Mouse (Mus musculus): ENCODE results near the gene Fcgr4.

The Fcgr4 gene

GRCm38 (mm10) chr1:171016676-171017356, 1.9 kb upstream of the Fcgr4 start:
- no peak for DNase-seq

DNA sequence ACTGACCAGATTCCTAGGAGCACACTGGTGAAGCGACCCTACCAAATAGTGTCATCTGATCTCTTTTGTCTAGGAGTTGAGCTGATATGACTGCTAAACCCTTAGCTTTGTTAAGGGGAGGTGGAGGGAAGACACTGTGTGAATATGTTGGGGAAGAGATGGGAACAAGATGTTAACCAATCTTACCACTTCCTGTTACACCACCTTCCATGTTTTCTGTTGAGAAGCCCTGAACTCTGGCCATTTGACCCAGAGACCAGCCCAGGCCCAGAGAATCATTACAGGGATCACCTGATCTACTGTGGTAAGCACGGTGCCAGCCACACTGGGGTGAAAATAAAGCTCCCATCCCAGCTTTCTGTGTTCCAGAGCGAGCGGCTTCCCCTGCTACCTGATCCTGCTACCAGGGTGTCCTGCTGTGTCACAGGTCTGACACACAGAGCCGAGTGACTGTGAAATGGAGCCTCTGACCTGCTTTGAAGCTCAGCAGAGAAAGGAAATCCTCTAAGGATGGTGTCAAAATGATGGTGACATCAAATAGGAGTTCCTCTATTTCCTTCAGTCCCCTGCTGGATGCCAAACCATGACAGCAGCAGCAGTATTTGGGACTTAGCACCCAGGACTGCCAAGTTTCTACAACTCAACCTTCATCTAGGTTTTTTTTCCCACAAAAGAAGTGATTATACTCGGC, 1.1 kb upstream of the Fcgr4 start:
- no peak for DNase-seq

- no peak for DNase-seq
These were observed 711 bp downstream of the Fcgr4 start for GRCm38 (mm10) chr1:171019311-171019950.

DNA sequence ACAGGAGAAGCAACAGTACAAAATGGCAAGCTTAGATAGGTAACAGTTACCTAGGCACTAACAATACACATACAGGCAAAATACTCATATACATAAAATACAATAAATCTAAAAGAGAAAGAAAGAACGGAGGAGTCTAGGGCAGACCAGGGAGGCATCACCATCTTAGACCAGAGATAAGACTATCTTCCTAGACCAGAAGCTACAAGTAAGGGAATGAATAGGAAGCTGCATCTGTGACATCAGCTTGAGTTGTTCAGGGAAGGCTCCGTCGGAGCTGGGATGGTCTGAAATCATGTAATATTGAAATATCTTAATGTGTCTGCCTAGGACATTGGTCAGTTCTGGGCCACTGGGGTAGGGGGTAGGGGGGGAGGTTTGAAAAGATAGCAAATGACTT, 13.0 kb downstream of the Fcgr4 start:
- no peak for DNase-seq

- DNase-seq = peak; percentile 39
These were observed 14.0 kb downstream of the Fcgr4 start for GRCm38 (mm10) chr1:171032691-171033090.

- peak; percentile 57 for DNase-seq
These were observed 14.5 kb downstream of the Fcgr4 start for GRCm38 (mm10) chr1:171033196-171033595.

DNA sequence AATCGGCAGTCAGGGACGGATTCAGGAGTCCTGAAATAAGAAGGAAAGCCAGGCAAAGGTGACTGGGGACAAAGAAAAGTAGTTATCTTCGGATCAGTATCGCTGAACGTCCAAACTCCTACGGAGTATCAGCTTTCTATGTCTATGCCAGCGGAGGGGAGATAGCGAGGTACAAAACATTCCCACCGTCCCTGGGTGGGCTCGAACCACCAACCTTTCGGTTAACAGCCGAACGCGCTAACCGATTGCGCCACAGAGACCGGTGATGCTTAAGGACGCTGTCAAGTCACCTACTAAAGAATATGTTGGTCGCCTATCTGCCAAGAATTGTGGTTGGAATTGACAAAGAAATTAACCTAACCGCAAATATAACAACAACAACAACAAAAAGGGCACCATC, 15.0 kb downstream of the Fcgr4 start:
- peak; percentile 96 for DNase-seq

GRCm38 (mm10) chr1:171034201-171034600, 15.5 kb downstream of the Fcgr4 start:
- DNase-seq = no peak

- DNase-seq = no peak
These were observed 16.9 kb downstream of the Fcgr4 start for GRCm38 (mm10) chr1:171035611-171036010.

GRCm38 (mm10) chr1:171036550-171037324, 18.0 kb downstream of the Fcgr4 start:
- DNase-seq = peak; percentile 90

GRCm38 (mm10) chr1:171037861-171038721, 19.4 kb downstream of the Fcgr4 start:
- DNase-seq = peak; percentile 90

- no peak for DNase-seq
These were observed 20.4 kb downstream of the Fcgr4 start for GRCm38 (mm10) chr1:171039135-171039534.

- no peak for DNase-seq
These were observed 21.2 kb downstream of the Fcgr4 start for GRCm38 (mm10) chr1:171039880-171040279.

DNA sequence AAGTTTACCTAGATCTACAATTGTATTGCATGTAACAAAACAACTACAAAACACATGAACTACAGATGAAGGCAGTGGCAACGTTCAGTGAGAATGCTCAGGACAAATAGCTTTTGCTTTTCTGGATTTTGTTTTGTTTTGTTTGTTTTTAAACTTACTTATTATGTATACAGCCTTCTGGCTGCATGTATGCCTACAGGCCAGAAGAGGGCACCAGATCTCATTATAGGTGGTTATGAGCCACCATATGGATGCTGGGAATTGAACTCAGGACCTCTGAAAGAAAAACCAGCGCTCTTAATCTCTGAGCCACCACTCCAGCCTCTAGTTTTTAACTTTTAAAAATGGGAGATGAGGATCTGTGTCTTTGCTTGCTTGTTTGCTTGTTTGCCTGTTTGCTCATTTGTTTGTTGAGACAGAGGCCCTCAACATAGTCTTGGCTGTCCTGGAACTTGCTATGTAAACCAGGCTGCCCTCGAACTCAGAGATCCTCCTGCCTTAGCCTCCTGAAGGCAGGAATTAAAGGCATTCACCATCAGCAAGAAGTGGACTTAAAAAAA, 25.0 kb downstream of the Fcgr4 start:
- DNase-seq = no peak

DNA sequence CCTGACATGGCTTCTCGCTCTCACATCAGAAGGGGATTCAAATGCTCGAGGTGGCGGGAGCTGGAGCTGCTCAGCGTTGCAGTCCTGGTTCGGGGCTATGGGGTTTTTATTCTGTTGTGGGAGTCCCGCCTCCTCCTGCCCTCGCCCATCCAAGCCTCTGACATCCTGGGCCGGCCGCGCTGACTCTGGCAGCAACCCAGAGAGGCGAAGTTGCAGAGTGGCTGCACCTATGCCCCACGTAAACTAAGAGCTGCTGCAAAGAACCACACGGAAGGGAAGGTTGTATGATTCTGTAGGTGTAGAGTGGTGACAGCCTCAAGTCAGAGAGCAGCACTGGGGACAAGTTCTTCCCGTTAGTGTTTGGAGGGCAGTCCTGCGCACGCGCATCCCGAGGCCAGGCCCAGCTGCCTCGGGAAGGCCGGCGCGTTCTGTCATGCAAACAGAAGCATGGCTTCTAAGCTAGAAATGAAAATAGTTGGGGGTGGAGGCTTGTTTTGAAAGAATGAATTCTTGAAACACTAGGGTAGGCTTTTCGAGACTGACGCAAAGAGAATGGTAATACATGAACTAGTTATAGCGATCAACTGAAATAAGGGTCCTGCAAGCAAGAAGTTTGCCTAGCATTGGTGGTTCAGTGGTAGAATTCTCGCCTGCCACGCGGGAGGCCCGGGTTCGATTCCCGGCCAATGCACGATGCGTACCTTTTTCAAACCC, 25.8 kb downstream of the Fcgr4 start:
- DNase-seq = peak; percentile 88

GRCm38 (mm10) chr1:171045079-171045465, 26.4 kb downstream of the Fcgr4 start:
- DNase-seq = no peak

GRCm38 (mm10) chr1:171046501-171046900, 27.8 kb downstream of the Fcgr4 start:
- no peak for DNase-seq

DNA sequence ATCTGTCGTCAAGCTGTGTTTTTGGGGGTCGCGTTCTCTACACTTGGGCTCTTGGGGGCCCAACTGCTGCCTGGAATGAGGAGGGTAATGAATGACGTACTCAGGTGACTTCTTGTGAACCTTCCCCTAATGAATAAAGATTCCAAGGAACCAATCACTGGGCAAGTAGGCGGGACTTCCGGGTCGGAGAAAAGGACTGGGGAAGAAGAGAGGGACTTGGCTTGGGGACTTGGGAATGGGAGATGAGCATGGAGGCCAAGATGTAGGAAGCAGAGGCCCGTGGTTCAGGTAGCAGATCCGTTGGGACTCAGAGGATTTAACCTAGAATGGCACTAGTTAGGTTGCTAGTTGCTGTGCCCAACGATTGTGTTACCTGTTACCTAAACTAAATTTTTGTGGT, 30.5 kb downstream of the Fcgr4 start:
- no peak for DNase-seq

DNA sequence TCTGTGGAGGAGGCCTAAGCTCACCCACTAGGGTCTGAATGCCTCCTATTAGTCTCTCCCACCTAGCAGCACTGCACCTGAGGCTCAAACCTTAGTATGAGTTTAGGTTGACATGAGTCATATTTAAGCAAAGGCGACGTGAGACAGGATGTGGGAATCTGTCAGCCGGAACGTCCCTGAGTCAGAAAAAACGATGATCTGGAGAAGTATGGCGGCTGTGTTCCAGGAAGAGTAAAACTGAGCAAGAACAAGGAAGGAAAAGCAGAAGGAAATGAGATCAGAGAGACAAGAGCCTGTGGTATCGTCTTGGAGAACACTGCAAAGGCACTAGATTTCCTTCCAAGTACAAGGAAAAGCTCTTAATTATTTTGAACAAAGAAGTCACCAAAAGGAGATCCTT, 32.1 kb downstream of the Fcgr4 start:
- no peak for DNase-seq

DNA sequence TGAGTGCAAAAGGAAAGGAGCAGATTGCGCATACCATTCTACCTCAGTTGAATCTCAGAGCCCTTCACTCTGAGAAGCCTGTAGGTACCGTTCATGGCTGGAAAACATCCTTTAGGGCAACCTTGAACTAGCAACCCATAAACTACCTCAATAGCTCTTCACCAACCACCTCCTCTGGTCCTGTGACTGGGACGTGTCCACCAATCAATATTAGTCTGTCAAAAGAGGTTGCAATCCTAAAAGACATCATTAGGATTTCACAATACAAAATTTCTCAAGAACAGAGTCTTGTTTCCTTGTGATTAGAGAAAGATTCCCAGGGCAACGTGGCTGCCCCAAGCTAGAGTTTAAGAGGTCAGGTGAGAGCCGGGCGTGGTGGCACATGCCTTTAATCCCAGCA, 34.6 kb downstream of the Fcgr4 start:
- DNase-seq = no peak

GRCm38 (mm10) chr1:171057253-171057652, 38.5 kb downstream of the Fcgr4 start:
- DNase-seq = no peak

Data from cerebellum, adult 8-10 months (tissue).